Mouse (Mus musculus): ENCODE results near the gene Cd5.

The Cd5 gene

GRCm38 (mm10) chr19:10724629-10725363 lies 14.0 kb downstream of the Cd5 start:
- no peak for DNase-seq

DNA sequence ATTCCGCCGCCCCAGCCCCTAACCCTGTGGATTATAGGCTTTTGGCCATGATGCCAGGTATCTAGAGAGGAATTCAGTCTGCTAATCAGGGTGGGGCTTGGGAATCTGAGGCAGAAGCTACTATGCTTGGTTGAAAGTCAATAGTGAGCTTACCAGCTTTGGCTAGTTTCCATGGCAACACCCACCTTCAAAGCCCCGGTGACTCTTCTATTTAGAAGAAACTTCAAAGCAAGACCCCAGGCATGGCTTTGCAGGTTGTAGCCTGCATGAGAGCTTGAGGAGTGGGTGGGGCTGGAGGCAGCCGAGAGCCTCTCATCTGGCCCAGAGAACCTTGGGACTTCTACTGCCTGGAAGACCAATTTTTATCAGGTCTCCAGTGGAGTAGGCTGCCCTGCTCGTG lies 15.2 kb downstream of the Cd5 start:
- DNase-seq = no peak

- no peak for DNase-seq
These were observed 15.7 kb downstream of the Cd5 start for GRCm38 (mm10) chr19:10723084-10723483.

GRCm38 (mm10) chr19:10721064-10721463 lies 17.7 kb downstream of the Cd5 start:
- DNase-seq = no peak

- DNase-seq = no peak
These were observed 18.3 kb downstream of the Cd5 start for GRCm38 (mm10) chr19:10720524-10720923.

DNA sequence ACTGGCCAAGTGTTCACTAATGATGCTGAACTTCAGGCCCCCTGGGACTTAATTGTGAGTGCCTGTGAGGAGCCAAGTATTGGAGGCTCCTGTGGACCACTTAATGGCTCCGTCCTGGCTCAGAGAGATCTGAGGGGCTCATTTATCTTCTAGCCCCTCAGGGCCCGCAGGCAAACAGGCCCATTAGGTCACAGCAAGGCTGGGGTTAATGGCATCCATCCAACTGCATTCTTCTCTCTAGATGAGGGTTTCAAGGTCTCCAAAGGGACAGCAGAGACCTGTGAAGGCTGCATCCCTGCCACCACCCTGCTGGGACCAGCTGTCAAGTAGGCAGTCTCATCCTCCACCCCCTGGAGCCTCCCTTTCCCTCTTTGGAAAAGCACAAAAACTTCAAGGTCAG lies 19.1 kb downstream of the Cd5 start:
- DNase-seq = no peak

- DNase-seq = no peak
These were observed 20.5 kb downstream of the Cd5 start for GRCm38 (mm10) chr19:10718251-10718775.

DNA sequence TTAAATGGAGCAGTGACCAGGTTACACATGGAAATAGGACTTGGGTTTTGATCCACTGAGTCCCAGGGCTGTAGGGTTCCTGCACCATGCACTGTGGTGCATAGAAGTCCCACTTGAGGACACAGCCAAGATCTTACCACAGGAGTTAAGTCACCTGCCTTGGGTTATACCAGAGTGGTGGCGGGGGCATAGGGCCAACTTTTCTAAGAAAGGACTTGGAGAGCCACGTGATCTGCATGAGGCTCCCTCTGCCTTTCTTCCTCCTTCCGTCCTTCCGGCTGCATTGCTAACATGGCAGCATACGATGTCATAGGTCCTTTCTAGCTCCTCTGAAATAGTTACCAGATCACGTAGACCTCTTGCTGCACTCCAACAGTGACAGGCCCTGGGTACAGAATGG lies 23.3 kb downstream of the Cd5 start:
- no peak for DNase-seq

DNA sequence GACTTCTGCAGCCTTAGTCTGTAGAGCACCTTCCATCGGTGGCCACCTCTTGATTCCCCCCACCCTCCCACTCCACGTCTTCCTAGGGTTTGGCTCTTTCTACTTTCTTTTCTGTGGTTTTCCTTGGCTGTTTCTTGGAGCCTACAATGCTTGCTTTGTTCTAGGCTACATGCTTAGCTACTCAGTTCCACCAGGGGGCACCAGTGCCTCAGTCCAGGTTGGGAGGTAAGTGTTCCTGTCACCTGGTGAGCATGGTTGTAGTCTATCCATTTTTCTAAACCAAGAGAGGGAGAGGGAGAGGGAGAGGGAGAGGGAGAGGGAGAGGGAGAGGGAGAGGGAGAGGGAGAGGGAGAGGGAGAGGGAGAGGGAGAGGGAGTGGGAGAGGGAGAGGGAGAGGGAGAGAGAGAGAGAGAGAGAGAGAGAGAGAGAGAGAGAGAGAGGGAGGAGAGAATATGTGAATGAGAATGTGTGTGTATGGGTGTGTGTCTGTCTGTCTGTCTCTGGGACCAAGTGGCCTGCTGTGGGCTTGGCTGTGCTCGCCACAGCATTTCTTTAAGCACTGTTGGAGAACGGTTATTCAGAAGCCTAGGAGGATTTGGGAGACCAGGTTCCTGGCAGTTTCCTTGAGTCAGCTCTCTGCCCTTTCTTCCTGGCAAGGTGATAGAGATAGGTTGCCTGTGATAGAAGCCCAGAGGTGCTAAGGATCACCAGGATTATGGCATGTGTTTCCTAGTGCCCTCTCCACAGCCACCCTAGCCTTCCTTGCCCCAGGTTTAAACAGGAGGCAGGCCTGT lies 23.9 kb downstream of the Cd5 start:
- DNase-seq = peak; percentile 67

DNA sequence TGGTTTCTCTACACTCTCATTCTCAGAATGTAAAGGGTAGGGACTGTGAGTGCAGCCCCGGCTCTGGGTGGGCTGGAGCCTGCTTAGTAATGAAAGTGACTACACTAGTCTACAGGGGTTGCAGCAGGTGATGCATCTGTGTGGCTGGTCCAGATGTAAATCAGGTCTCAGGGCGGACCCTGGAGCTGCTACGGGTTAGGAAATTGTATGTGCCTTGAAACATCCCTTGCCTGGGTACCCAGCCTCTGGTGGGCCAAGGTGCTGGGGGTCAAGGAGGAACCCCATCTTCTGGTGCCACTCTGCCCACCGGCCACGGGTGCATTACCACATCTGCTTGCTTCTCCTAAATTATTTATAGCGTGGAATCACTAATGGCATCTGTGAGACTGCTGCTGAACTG lies 24.6 kb downstream of the Cd5 start:
- no peak for DNase-seq

GRCm38 (mm10) chr19:10713551-10713950 lies 25.3 kb downstream of the Cd5 start:
- no peak for DNase-seq

DNA sequence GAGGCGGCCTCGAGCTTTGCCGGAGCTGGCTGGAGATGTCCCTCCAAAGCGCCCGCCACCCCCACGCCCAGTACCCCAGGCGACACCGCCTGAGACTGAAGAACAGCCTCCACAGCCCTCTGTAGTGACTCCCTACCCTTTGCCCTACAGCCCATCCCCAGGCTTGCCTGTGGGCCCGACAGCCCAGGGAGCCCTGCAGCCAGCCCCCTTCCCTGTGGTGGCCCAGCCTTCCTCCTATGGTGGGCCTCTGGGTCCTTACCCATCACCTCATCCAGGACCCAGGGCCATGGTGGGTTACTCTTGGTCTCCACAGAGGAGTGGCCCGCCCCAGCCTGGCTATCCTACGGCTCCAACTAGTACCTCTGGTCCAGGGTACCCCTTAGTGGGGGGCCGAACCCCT lies 26.2 kb downstream of the Cd5 start:
- DNase-seq = no peak

DNA sequence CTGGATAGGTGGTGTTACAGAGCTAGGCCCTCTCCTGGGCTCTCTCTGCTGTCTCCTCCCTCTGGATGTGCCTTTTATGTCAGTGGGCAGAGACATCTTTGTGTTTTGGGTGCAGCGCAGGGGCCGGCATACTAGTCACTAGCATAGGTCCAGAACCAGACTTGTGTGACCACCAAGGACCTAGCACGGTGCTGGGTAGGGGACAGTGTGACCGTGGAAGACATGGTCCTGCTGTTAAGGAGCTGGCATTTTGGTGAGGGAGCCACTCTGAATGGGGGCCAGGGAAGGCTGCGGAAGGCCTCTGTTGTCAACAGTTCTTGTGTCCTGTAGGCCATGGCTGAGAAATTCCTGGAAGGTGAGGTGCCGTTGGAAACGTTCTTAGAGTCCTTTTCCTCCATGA lies 26.6 kb downstream of the Cd5 start:
- DNase-seq = no peak

- DNase-seq = no peak
These were observed 28.1 kb downstream of the Cd5 start for GRCm38 (mm10) chr19:10710751-10711150.

GRCm38 (mm10) chr19:10710088-10710511 lies 28.7 kb downstream of the Cd5 start:
- DNase-seq = peak; percentile 73

- peak; percentile 95 for DNase-seq
These were observed 29.3 kb downstream of the Cd5 start for GRCm38 (mm10) chr19:10709360-10710087.

DNA sequence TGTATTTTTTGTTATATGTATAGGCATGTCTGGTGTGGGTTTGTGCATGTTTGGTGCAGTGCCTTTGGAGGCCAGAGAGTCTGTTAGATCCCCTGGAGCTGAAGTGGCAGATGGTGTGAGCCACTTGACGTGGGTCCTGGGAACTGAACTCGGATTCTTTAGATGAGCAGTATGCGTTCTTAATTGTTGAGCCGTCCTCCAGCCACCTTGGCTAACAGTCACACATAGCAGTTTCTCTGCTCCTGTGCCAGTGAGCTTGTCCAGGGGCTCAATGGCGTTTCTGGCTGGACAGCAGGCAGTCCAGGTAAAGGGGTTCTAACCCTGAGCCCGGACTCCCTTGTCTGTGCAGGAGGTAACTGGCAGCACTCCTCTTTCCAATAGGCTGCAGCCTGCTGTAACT lies 29.9 kb downstream of the Cd5 start:
- DNase-seq = no peak

- no peak for DNase-seq
These were observed 30.9 kb downstream of the Cd5 start for GRCm38 (mm10) chr19:10707881-10708280.

GRCm38 (mm10) chr19:10707087-10707875 lies 31.5 kb downstream of the Cd5 start:
- DNase-seq = no peak

- DNase-seq = no peak
These were observed 35.3 kb downstream of the Cd5 start for GRCm38 (mm10) chr19:10703470-10703869.

- DNase-seq = no peak
These were observed 36.7 kb downstream of the Cd5 start for GRCm38 (mm10) chr19:10702125-10702524.

- no peak for DNase-seq
These were observed 37.6 kb downstream of the Cd5 start for GRCm38 (mm10) chr19:10701013-10701726.

All from kidney, postnatal 14 days (tissue).